Mouse (Mus musculus) layer of hippocampus, adult 6 months (tissue): Measurements from ENCODE around the gene Rps13. TPM values are rescaled to one million over a fixed set of nuclear protein-coding genes. Genes with fewer than 3 reads are reported as not detected.

Experiments used
- long read RNA-seq, 2 experiments: library from polyadenylated mRNA; unstranded; transcript quantifications; one replicate each; pipeline ENCODE4 v2.0.0; 2019 to 2020
- polyA plus RNA-seq: library from polyadenylated mRNA; unstranded; fragments of <200 nt; fragmentation: Nextera tagmentation; gene quantifications from 2 replicates; pipeline ENCODE4 v1.2.3, GENCODE M21; 2021

Gene Rps13
- polyA plus RNA-seq = 1,838 and 2,051 TPM in 2 replicates
- long read RNA-seq, experiment 1, transcript Rps13-201 (6 exons, 589 nt) = major isoform, 549 of 567 reads
- long read RNA-seq, experiment 1, partial matches to known transcripts = 0 of 567 reads
- long read RNA-seq, experiment 1, other reads (novel, unspliced or antisense) = 16 of 567 reads
- long read RNA-seq, experiment 2, transcript Rps13-201 (6 exons, 589 nt) = major isoform, 25 of 32 reads
- long read RNA-seq, experiment 2, partial matches to known transcripts = 1 of 32 reads
- long read RNA-seq, experiment 2, other reads (novel, unspliced or antisense) = 1 of 32 reads

GRCm38 (mm10) chr7:116333713-116334668, at the start of gene Rps13:
Gene Rps13 (minus strand): TSS chr7:116334195.

DNA sequence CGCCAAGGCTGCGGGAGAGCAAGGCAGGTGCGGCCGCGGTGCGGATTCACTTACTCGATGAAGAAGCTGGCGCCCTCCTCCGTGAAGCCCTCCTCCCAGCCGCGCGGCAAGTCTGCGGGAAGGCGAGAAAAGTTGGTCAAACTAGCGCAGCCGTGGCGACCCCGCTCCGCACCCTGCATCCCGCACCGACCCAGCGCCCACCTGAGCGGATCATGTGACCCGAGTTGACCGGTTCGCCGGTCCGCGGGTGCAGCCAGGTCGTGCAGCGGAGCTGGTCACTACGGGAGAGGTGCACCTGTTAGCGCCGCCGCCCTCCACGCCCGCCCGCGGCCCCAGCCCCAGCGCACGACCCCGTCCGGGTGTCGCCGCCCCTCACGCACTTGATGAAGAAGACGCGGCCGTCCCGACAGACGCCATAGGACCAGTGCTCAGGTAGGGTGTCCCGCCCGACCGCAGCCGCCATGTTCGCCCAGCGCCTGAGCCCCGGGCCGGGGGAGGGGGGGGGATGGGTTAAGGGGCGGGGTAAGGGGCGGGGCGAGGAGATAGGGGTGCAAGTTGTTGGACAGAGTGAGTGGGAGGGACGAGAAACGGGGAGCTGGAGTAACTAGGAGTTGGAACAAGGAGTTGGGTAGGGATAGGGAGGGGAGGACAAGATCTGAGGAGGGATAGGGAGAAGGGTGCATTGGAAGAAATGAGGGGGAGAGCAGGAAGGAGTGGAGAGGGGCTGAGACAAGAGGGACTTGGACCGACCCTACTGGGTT, 25.9 kb downstream of the Rps13 start, which contains the start of gene Plekha7:
Plekha7 (minus strand) TSS at position 506 of the 761 bp plus-strand sequence.

Other genes with a start within 250 kb of the Rps13 start
- gene Gm4353, start 249.6 kb downstream of the Rps13 start, polyA plus RNA-seq = 0.54 and 0.55 TPM in 2 replicates
- gene Plekha7, start 25.8 kb downstream of the Rps13 start, polyA plus RNA-seq = 2.6 TPM in 2 replicates
- gene Pik3c2a, start 109.3 kb upstream of the Rps13 start, polyA plus RNA-seq = 2.7 and 2.9 TPM in 2 replicates
- 28.2 and 33.8 TPM in 2 replicates for gene Nucb2, start 170.2 kb upstream of the Rps13 start, polyA plus RNA-seq